Mouse (Mus musculus) A20 (cell line): ENCODE data around the gene Sh3rf3.

ENCODE experiments used
- DNase-seq: peaks from one replicate; pipeline ENCODE4 v3.0.0-alpha.2; 2011; ENCODE audit warnings: low read depth, low spot score

The Sh3rf3 gene

DNA sequence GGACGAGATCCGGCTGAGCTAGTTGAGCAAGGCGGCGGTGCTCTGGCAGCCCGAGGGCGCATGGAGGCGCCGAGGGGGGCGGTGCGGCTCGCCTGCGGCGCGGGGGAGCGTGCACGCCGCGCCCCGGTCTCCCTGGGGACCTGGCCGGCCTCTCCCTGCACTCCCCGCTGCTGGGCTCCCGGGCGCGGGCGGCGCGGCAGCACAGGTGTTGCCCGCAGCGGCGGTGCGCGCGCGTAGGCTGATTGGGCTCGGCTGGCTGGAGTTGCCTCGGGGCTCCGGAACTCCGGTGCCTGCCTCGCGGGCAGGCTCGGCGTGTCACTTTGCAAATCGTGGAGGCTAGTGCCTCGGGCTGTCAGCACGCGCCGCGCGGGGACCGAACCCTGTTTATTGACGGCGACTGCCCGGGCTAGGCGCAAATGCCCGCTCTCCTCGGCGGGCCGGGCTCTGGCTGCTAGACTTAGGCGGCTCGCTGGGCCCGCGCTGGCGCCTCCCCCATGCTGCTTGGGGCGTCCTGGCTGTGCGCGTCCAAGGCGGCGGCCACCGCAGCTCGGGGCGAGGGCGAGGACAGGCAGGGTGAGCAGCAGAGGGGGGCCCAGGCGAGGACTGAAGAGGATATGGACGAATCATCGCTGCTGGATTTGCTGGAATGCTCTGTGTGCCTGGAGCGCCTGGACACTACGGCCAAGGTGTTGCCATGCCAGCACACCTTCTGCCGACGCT lies at the start of gene Sh3rf3:
TSS of gene Sh3rf3 (plus strand) at position 279 of the 720 bp plus-strand sequence.
- no peak for DNase-seq

DNA sequence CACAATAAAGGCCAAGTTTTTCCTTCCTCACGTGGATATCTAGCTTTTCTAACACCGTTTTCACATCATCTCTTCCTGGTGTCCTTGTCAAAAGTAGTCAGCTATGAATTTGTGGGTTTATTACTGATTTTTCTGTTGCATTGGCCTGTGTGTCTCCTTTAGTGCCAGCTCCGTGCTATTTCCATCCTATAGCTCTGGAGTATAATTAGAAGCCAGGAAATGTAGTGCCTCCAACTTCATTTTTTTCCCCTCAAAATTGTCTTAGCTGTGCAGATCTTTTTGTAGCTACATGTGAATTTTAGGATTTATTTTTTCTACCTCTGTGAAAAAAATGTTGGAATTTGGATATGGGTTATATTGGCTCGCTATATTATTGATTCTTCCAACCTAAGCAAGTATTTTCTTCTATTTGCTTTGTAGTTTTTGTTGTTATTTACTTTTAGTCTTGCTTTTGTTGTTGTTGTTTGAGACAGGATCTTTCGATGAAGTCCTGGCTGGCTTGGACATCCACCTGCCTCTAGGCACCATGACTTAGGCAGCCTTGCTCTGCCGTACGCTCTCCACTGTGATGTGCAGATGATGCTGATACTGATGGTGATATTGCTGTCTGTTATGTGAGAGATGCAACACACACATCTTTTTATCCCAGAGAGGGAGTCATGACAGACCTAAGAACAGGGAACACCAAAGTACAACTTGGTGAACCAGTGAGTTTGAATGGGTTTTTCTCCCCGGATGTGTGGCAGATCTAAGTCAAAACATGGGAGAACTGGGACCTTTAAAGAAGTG lies 24.5 kb upstream of the Sh3rf3 start:
- DNase-seq, result no peak

DNA sequence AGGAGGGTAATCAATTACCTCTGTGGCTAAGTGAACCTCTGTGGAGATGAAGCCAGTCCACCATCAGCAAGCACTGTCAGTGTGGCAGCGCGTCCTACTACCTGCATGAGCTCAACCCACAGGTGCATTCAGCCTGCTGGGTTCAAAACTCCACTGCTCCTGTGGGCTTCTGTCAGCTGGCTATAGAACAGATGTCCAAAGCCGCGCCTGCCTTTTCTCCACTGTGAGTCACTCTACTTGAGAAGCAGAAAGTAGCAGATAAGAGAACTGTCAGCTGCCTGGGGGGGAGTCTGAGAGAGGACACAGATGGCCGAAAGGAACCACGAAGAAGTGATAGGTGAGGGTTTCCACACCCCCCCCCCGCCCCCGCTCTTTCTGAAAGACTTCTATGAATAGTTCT lies 15.6 kb upstream of the Sh3rf3 start:
- no peak for DNase-seq

DNA sequence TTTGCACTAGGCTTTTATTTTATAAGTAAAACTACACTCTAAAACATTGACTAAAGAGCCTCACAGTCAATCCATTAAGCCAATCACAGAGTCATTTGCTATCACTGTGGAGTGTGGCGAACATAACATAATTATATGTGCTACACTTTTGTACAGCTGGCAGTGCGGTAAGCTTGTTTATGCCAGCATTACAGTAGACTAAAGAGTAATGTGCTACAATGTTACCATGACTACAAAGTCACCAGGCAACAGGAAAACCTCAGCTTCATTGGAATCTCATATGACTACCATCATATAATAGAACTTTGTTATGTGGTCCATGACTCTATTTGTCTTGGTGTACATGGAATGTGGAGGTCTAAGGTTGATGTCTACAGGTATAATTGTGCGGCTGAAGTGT lies 15.0 kb upstream of the Sh3rf3 start:
- no peak for DNase-seq

DNA sequence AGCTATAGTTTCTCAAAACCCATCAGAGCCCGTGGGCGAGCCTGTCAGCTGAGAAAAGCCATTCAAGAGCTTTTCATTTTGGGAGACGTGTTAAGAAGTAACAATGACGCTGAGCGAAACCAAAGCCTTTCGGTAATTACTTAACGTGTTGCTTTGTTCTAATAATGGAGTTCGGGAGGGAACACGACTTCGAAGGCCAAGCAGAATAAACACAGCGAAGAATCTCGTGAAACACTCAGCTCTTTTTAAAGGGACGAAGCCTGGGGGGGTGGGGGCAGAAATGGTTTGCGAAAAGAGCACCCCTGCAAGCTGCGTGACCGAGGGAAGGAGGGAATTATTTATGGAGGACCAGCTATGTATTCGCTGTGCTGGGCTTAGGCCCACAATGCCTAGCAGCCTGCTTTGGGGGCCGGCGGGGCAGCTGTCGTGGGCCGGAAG lies 12.1 kb upstream of the Sh3rf3 start:
- DNase-seq, result no peak

DNA sequence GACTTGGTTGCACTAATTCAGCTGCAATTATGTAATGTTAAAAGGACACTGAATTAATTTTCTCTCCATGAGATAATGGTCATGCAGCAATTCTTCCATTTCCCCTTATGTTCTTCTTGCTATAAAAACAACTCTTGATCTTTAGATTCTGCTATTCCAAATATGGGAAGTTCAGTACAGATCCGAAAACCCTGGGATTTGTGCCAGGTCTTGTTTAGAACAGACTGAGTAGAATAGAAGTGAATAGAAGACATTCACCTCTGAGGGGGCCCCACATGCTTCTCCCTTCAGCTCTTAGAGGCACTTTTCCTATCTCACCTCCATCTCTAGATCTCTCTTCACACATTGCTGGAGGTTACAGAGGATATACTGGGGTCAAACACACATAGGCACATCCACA lies 10.8 kb upstream of the Sh3rf3 start:
- DNase-seq, result no peak

DNA sequence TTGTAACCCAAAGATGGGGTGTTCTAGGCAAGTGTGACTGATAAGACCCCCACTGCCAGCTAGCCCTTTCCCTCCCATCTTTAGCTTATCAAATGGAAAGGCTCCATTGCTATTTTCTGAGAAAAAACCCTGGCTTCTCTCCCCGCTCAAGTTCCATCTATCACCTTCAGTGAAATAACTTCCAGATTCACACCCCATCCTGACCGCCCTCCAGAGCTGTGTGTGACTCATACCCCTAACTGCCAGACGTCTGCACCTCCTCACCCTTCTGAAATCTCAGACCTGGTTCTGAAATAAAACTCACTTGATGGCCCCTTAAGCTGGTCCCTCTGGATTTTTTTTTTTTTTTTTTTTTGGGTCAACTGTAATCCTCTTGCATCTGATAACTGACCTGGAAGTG lies 5.2 kb upstream of the Sh3rf3 start:
- no peak for DNase-seq

DNA sequence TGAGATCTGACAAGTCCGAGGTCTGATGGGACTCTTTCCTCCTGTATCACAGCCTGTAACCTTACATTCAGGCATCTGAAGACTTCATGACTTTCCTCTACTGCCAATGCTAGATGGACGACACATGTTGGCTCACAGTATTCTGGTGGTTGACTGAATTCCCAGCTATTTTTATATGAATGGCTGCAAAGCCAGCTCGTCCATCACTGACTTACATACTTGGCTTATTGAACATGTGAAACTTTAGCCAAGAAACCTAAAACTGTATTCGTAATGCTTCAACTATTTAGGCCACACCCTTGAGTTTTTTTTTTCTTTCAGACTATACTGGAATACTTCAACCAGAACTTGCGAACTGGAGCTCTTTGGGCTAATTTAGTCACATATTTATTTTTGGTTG lies 3.0 kb upstream of the Sh3rf3 start:
- no peak for DNase-seq

DNA sequence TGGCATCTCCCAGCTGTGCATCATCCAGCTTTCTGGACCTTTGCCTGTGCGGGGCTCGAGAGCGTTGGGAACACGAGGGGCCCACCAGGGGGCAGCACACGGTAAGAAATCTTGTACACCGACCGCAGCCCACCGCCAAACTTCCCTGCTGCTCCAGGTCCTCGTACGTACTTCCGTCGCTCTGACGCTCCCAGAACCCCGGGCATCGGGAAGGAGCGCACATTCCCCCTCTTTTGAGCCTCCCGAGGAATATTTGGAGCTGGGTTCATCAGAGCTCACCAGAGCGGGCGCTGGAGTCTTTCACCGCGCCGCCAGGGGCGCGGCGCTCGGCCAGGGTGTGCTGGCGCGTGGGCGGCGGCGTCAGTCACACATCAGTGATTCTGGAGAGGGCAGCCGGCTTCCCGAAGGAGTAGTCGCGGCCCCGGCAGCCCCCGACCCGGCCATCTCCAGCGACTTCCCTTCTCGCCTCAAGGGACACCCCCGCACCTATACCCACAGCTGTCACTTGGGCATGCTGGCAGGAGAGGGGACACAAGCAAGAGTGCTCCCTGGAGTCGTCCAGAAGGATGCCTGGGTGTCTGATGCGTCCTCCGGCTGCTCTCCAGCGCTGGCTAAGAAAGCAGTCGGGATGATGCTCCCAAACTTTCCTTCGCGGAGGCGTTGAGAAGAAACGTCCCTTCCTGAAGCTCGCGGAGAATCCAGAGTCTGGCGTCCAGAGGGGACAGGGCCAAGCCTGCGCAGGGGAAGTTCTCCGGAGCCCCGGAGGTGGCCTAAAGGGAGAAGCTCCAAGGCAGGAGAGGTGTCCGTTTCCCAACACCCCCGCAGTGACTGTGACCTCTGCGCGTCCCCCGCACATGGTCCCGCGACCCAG lies 714 bp upstream of the Sh3rf3 start:
- peak; percentile 53 for DNase-seq

DNA sequence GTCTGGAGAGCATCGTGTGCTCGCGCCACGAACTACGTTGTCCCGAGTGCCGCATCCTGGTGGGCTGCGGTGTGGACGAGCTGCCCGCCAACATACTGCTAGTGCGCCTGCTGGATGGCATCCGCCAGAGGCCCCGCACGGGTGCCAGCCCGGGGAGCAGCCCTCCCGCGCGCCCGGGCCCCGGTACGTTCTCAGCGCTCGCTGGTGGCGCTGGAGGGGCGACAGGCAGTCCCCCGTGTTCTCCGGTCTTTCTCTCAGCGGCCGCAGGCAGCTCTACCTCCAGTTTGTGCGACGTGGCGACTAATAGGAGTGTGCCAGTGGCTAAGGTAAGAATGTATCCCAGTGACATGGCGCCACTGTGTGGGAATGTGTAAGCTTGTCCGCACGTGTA lies 637 bp downstream of the Sh3rf3 start:
- no peak for DNase-seq

DNA sequence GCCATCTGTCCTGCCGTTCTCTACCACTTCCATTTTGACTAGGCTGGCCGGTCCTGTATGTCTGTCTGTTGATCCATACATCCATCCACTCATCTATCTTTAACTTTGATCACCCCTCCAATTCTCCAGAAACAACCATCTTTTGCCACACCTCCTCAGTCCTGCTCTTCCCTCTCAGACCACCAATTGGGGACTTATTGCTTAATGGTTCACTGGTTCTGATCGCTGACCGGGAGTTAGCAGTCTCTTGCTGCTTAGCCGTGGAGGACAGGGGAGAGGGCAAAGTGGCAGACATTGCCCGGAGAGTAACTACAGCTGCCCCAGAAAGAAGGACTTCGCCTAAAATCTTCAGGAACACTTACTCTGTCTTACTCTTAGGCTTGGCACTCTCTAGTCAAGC lies 1.3 kb downstream of the Sh3rf3 start:
- DNase-seq, result no peak

DNA sequence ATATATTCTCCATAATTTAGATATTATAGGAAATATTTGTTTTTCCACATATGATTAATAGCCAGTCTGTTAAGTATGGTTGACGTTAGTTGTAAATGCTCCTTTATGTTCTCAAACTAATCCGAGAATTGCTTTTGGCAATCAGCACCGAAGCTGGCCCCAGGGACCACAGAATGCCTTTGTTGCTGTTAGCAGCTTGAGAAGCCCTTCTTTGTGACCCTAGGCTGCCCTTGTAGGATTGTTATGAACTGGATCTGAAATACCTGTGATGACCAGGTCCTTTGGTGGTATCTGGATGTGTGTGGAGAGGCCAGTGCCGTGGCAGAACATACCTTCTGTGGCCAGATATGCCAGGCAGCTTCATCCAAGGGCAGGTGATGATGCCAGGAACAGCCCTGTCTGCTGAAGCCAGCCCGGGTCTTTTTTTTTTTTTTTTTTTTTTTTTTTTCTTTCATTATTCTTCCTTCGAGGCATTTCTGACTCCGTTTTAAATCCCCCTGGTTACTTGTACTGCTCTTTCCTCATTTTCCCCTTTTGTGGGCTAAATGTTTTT lies 10.9 kb downstream of the Sh3rf3 start:
- DNase-seq, result no peak

DNA sequence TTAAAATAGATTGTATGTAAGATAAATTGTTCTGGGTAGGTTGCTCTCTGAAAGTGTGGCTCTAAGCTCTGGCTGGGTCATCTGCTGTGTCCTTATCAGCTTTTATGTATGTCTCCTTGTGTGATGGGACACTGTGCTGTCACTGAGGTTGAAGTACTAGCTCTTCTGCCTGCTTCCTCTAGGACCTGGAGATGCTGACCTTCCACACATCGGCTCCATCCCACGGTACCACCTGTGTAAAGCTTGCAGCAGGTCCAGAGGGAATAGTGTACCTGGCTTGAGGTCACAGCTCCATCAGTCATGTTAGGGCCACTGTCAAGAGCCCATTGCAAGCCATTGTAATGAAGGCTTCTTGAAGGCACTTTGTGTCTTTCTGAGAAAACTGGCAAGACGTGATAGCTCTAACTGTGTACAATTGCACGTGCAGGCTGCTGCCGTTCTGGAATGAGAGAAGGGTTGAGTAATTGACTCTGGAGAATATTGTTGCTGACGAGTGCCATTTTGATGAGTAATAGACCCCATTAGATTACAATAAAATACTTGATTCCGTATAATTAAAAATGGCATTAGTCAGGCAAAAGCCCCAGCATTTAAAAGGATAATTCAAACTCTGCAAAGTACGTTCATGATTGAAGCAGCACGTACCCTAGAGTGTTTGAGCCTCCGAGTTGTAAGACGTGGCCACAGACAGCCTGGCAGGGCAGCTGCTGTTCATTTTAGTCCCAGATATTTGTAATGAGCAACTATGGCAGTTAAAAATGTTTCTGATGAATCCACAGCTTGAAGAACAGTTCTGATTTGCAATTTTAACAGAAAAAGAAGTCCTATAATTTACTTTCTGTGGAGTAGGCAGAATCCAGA lies 16.3 kb downstream of the Sh3rf3 start:
- DNase-seq, result no peak

DNA sequence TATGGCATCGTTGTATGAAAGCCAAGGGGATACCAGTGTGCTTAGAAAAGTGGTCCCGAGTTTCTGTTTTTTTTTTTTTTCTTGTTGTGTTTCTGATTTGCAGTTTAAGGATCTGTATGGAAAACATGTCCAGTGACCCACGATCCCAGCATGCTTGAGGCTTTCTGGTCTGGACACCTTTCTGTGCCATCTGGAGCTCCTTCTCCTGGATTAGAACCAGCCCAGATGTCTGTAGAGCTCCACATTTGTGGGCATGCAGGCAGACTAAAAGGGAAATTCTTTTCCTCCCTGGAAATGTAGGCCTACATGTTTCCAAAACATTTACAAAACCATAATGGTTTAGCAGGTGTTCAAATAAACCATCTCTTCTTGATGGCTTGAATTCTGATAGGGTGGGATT lies 20.0 kb downstream of the Sh3rf3 start:
- no peak for DNase-seq

DNA sequence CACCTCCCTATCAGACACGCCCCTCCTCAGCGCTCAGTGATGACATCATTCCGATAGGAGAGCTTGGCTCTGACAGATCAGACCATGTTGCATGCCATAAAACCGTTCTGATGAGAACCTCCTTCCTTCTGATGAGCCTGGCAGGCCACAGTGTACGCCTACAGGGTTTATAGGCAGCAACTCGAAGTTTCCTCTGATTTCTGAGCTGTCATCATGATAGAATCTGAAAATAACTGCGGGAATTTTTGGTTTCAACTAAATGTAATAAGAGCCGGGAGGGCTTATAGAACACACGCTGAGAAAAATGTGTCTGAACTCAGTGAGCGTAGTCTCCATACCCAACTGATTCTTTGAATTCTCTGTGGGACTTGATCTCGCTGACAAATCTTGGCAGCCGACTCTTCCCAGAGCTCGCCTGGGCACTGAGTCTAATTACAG lies 20.6 kb downstream of the Sh3rf3 start:
- DNase-seq, result no peak

DNA sequence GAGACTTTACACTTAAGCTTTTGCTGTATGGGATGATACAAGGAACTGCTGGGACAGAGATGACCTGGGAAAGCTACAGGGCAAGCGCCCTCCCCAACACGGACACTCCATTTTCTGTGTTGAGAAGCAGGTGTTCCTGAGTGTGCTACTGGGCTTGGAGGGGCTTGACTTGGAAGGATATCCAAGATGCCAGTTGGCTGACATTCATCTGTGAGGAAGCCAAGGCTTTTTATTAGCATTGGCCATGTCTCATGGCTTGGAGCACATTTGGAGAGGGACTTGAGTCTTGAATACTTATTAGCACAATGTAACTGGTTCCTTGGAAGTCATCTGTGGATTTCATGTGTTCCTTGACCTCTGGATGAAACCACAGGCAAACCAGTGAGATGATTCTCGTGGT lies 23.2 kb downstream of the Sh3rf3 start:
- no peak for DNase-seq

DNA sequence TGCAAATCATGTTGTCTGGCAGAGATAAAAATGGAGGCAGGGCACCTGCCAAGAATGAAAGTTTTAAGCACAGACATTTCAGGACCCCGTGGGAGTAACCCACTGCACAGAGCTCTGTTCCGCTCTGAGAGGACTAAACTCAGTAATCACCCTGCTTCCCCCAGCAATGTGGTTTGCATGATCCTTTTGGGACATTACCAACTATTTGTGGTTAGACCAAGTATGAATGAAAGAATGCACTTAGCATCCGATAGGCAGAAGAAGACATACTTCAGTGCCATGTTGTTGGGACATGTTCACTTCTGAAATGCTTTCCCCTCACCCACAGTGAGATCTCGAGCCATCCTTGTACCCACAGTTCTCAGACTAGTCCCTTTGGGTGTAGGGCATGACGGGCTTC lies 24.3 kb downstream of the Sh3rf3 start:
- DNase-seq, result no peak

DNA sequence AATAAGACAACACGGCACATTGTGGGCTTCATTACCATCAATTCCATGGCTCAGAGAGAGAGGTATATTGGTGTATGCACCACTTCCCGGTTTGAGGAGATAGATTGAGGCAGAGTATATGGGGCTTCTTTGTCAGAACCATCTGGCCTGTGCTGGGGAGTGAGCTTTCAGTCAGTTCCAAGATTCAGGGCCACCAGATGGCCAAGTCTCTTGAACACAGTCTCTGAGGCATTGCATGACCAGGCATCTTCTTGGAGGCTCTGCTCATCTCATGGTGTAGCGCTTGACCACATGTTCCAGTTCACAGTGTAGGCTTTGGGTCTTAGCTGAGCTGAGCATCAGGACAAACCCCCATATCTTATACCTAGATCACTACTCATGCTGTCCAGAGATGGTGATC lies 28.8 kb downstream of the Sh3rf3 start:
- no peak for DNase-seq

DNA sequence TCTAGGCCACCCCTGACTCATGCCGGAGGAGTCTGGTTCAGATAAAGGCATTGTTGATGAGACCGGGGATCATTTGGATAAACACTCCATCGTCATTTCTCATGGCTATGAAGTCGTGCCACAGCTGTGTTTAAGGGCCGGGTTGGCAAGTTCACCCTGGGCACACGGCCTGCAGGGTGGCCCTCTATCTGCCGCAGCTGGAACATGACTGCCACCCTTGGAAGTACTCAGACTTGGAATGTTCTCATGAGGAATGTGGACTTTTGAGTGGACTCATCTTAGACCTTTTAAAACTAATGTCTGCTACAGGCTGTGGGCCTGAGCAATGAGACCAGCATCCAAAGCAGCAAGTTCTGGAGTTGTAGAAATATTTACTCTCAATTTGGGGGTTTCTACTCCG lies 29.9 kb downstream of the Sh3rf3 start:
- DNase-seq, result no peak

DNA sequence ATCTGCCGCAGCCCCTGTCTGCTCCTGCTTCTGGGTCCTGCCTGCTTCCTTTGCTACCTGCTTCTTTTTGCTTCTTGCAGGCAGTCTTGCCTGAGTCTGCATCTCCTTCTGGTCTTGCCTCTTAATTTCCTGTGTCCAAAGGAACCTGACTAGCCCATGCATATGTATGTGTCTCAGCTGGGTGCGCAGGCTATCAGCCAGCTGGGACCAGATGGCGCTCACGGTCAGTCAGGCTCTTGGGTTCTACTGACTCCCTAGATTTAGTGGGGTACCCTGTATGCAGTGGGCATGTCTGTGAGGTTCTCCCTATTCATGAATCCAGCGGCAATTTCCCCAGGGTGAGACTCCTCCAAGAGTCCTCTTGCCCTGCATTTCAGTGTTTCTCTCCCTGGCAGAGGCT lies 35.0 kb downstream of the Sh3rf3 start:
- no peak for DNase-seq

DNA sequence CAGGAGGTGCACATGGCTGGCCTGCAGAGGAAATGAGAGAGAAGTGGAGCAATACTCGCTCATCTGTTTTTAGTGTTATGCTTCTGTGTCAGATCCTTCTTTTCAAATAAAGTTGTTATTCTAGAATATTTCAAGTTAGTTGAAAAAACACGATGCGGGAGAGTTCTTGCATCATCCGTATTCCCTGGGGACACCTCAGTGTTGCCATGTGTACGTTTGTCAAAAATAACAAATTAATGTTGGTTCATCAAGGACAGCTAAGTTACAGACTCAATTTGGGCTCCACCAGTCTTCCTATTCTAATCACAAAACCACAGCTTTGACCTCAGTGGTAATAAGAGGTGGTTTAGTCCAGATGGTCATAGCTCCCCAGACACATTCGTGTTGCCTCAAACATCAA lies 35.4 kb downstream of the Sh3rf3 start:
- no peak for DNase-seq
